Mouse (Mus musculus) myocyte (in vitro differentiated cells): ENCODE measurements around the gene Artn.

Experiments used
- CEBPB ChIP-seq: IDR thresholded peaks from 2 replicates; pipeline ENCODE4 v1.6.1; 2011; ENCODE audit warnings: mild to moderate bottlenecking, moderate library complexity; ENCODE audit not compliant: poor library complexity, insufficient read depth, severe bottlenecking
- E2F4 ChIP-seq: IDR thresholded peaks from one replicate; pipeline ENCODE4 v1.6.1; 2011; ENCODE audit warnings: mild to moderate bottlenecking, control low read depth, moderate library complexity; ENCODE audit not compliant: insufficient read depth
- MAX ChIP-seq: IDR thresholded peaks from one replicate; pipeline ENCODE4 v1.6.1; 2011; ENCODE audit warnings: low read depth, mild to moderate bottlenecking, control low read depth
- MYOD1 ChIP-seq, 3 experiments: IDR thresholded peaks; one replicate each; pipeline ENCODE4 v1.6.1; 2011; ENCODE audit warnings: control low read depth in 2 of 3, low read depth in 2 of 3, mild to moderate bottlenecking in 2 of 3, moderate library complexity in 1 of 3; ENCODE audit not compliant: insufficient read length in 2 of 3, control insufficient read depth in 1 of 3
- POLR2A ChIP-seq: IDR thresholded peaks from one replicate; pipeline ENCODE4 v1.6.1; 2011; ENCODE audit warnings: low read depth, mild to moderate bottlenecking, control low read depth, moderate library complexity; ENCODE audit not compliant: insufficient read length
- REST ChIP-seq: IDR thresholded peaks from one replicate; pipeline ENCODE4 v1.6.1; 2011; ENCODE audit warnings: mild to moderate bottlenecking, control low read depth, moderate library complexity; ENCODE audit not compliant: insufficient read depth, insufficient read length
- SRF ChIP-seq: IDR thresholded peaks from one replicate; pipeline ENCODE4 v1.6.1; 2011; ENCODE audit warnings: low read depth; ENCODE audit not compliant: control insufficient read depth, insufficient read length
- TCF12 ChIP-seq: IDR thresholded peaks from one replicate; pipeline ENCODE4 v1.6.1; 2011; ENCODE audit warnings: mild to moderate bottlenecking, control low read depth; ENCODE audit not compliant: poor library complexity, insufficient read depth, severe bottlenecking
- USF1 ChIP-seq: IDR thresholded peaks from one replicate; pipeline ENCODE4 v1.6.1; 2011; ENCODE audit warnings: low read depth, mild to moderate bottlenecking, control low read depth, moderate library complexity

DNA sequence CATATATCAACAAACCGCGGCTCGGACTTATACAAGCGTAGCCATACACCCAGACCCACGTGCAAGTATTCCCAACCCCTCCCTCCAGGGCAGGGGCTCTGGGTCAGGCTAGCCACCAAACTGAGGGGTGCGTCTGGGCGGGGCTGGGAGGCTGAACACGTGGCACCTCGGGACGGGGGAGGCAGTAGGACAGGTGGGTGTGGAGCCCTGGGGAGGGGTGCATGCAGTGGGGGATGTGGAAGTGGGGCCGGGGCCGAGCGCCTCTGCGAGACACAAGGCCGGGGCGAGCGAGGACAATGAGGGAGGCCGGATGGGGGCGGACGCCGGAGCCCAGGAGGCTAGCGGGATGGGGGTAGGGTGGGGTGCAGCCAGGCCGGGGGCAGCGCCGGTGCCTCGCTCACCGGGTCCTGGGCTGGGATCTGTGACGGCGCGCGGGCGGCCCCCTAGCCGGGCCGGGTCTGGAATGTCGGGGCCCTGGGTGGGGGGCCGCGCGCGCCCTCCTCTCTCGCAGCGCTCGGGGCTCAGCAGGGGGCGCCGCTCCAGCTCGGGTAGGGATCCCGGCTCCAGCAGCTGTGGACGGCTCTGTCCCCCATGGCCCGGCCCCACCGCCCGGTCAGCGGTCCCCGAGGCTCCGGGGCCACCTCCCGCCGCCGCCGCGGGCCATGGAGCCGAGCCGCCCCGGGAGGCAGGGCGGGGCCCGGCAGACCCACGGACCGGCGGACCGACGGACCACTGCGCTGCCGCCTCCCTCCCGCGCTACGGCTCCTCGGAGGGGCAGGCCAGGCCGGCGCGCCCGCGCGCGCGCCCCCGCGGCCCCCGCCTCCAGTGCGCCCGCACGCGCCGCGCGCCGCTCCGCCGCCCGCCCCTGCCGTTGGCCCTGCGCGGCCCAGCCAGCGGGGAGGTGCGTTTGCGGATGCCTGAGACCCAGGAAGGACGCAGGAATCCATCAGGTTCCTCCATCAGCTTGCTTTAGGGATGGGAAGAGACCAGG, 46.6 kb downstream of the Artn start, which contains the start of gene B4galt2:
- TF ChIP-seq POLR2A (peak; percentile 90), CEBPB (no peak), E2F4 (no peak), REST (no peak), USF1 (peak; percentile 40), TCF12 (no peak), MYOD1 (IDR thresholded peaks at IDR 0.05; ENCODE audit: control insufficient read depth in 1 of 3, insufficient read length in 2 of 3, low read depth in 2 of 3) (peak in 2 of 3 experiments; percentile 35 to 74), MAX (no peak), SRF (no peak)
